Mouse (Mus musculus): ENCODE data around the gene Rhcg. TPM values are rescaled to one million over a fixed set of nuclear protein-coding genes. Genes with fewer than 3 reads are reported as not detected.
A peak's percentile ranks its signal among the peaks of the same experiment; 100 is the strongest.

Rhcg gene
- polyA plus RNA-seq, 2 experiments: 0.03 TPM; not detected in 1

DNA sequence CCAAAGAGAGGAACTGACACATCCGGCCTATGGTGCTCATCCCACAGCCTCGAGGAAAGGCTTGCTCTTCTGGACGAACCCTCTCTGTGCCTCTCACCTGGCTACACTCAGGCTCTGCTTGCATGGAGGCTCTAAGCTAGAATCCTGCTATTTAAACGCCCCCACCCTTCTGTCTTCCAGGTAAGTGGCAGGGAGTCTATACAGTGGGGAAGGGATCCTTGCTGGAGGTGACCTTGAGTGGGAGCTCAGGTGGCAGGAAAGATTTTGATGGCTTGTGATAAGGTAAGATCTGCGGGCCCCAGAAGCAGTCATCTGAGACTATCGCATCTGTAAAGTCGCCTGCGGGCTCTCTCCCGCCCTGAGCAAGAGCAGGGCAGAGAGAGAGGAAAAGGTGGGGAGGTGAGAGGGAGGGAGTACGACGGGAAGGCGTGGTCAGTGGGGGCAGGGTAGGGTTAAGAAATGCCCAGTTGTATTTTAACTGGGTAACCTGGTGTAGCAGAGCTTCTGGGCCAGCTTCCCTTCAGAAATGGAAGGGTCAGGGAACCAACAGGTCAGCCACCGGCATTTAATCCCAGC is 14.4 kb upstream of the Rhcg start:
- Histone ChIP-seq H3K4me1 (replicated peaks; ENCODE audit: control insufficient read depth in 2 of 2, insufficient read depth in 2 of 2, low read length in 1 of 2) (no peaks in the 10 kb centered on the region; a peak in 1 of 4 replicates), H3K4me2 (ENCODE audit: low read depth) (no peak overlapping the region), H3K36me3 (replicated peaks; ENCODE audit: control insufficient read depth, insufficient read depth, low read depth) (no peaks in the 10 kb centered on the region), H3K27me3 (ENCODE audit: control insufficient read depth, insufficient read depth, low read length) (no peaks in the 10 kb centered on the region), H3K4me3 (ENCODE audit: insufficient read depth in 1 of 2, low read depth in 2 of 2, low read length in 2 of 2) (no peak overlapping the region), H3K27ac (no peak overlapping the region), H3K9me3 (ENCODE audit: control insufficient read depth, low read length) (no peaks in the 10 kb centered on the region), H3K9ac (replicated peaks) (no peak overlapping the region)
- no peak for ATAC-seq (ENCODE audit: insufficient read depth)
- TF ChIP-seq CTCF (IDR thresholded peaks at IDR 0.05; ENCODE audit: low read depth) (no peak), EP300 (IDR thresholded peaks at IDR 0.05; ENCODE audit: low read depth) (no peak)
- 20% methylated on average over 13 of the region's 13 CpGs for WGBS (ENCODE audit: insufficient replicate concordance)
- no peak for DNase-seq (ENCODE audit: low read depth in 3 of 3, low spot score in 3 of 3)

DNA sequence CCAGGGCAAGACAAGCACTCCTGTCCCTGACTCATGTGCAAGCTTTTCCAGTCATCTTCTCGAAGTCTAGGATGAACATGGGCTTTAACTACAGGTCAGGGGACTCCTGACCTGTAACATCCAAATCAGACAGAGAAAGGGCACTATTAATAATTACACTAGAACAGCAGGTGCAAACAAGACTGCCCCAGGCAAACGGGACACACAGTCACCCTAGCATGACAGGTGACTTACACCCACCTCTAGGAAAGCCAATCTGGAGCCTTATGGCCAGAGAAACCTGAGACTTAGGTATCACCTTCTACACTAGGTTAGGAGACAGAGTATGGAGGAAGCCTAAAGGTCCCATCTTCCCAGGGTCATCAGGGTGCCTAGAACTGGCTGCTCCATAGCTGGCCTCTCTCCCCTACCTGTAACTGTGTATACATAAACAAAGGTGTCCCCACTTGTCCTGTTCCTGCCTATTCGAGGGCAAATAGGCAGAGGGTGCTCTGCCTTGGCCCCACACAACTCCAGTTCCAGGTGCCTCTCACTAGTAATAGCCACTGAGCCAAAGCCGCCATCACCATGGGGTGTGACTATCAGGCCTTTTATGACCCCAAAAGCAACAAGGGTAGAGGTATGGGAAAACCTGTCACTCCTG is 10.9 kb upstream of the Rhcg start:
- H3K9ac ChIP-seq (replicated peaks): no peak overlapping the region
- H3K9me3 ChIP-seq (ENCODE audit: control insufficient read depth, low read length): no peaks in the 10 kb centered on the region
- no peaks in the 10 kb centered on the region; a peak in 1 of 4 replicates for H3K4me1 ChIP-seq (replicated peaks; ENCODE audit: control insufficient read depth in 2 of 2, insufficient read depth in 2 of 2, low read length in 1 of 2)
- TF ChIP-seq EP300 (IDR thresholded peaks at IDR 0.05; ENCODE audit: low read depth) (no peak), CTCF (IDR thresholded peaks at IDR 0.05; ENCODE audit: low read depth) (no peak)
- 47% methylated on average over 4 of the region's 4 CpGs for WGBS (ENCODE audit: insufficient replicate concordance)
- H3K4me3 ChIP-seq (ENCODE audit: insufficient read depth in 1 of 2, low read depth in 2 of 2, low read length in 2 of 2): no peak overlapping the region
- ATAC-seq (ENCODE audit: insufficient read depth) (no peak), DNase-seq (ENCODE audit: low read depth in 3 of 3, low spot score in 3 of 3) (no peak)
- H3K27me3 ChIP-seq (ENCODE audit: control insufficient read depth, insufficient read depth, low read length): no peaks in the 10 kb centered on the region
- no peak overlapping the region for H3K4me2 ChIP-seq (ENCODE audit: low read depth)
- H3K36me3 ChIP-seq (replicated peaks; ENCODE audit: control insufficient read depth, insufficient read depth, low read depth): no peaks in the 10 kb centered on the region
- no peak overlapping the region for H3K27ac ChIP-seq

DNA sequence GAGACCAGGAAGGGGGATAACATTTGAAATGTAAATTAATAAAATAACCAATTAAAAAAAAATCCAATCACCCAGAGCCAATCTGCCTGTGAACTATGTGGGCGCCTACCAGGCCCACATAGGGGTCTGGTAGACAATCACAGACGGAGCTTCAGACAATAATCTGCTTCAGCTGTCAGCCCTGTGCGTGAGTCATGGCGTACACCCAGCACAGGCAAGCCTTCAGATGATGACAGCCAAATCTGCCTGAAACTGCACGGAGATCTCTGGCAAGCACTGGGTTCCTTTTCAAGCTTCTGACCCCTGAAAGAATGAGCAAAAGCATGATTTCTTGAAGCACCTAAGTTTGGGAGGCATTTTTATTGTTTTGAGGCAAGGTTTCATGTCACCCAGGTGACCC is 8.7 kb upstream of the Rhcg start:
- H3K4me3 ChIP-seq (ENCODE audit: insufficient read depth in 1 of 2, low read depth in 2 of 2, low read length in 2 of 2): no peak overlapping the region
- no peaks in the 10 kb centered on the region for H3K36me3 ChIP-seq (replicated peaks; ENCODE audit: control insufficient read depth, insufficient read depth, low read depth)
- 50% methylated on average over 5 of the region's 5 CpGs for WGBS (ENCODE audit: insufficient replicate concordance)
- no peaks in the 10 kb centered on the region for H3K27me3 ChIP-seq (ENCODE audit: control insufficient read depth, insufficient read depth, low read length)
- H3K27ac ChIP-seq: no peak overlapping the region
- DNase-seq (ENCODE audit: low read depth in 3 of 3, low spot score in 3 of 3) (no peak), ATAC-seq (ENCODE audit: insufficient read depth) (no peak)
- no peaks in the 10 kb centered on the region; a peak in 1 of 4 replicates for H3K4me1 ChIP-seq (replicated peaks; ENCODE audit: control insufficient read depth in 2 of 2, insufficient read depth in 2 of 2, low read length in 1 of 2)
- H3K9me3 ChIP-seq (ENCODE audit: control insufficient read depth, low read length): no peaks in the 10 kb centered on the region
- TF ChIP-seq EP300 (IDR thresholded peaks at IDR 0.05; ENCODE audit: low read depth) (no peak), CTCF (IDR thresholded peaks at IDR 0.05; ENCODE audit: low read depth) (no peak)
- no peak overlapping the region for H3K4me2 ChIP-seq (ENCODE audit: low read depth)
- no peak overlapping the region for H3K9ac ChIP-seq (replicated peaks)

GRCm38 (mm10) chr7:79623086-79623485 is 5.6 kb upstream of the Rhcg start:
- WGBS (ENCODE audit: insufficient replicate concordance): 49% methylated on average over 8 of the region's 8 CpGs
- H3K27ac ChIP-seq: no peak overlapping the region

DNA sequence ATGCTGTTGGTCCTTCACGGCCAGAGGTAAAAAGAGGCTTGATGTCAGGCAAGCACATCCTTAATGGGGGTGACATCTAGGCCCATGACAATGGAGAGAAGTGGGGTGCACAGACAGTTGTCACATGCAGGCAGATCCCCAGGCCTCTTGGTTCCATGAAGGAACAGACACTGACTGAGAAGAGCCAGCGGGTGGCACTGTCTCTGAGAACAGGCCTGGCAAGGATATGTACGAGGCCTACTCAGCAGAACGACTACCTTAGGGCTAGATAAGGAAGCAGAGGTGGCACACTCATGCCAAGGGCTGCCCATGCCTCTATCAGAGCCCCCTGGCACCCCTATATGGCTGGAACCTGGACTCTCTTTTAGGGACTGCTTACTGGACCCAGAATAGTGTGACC is 2.0 kb upstream of the Rhcg start:
- Histone ChIP-seq H3K27me3 (ENCODE audit: control insufficient read depth, insufficient read depth, low read length) (peaks cover 18% of the 10 kb centered on the region), H3K27ac (no peak overlapping the region), H3K9me3 (ENCODE audit: control insufficient read depth, low read length) (no peaks in the 10 kb centered on the region), H3K36me3 (replicated peaks; ENCODE audit: control insufficient read depth, insufficient read depth, low read depth) (no peaks in the 10 kb centered on the region), H3K9ac (replicated peaks) (no peak overlapping the region), H3K4me2 (ENCODE audit: low read depth) (no peak overlapping the region), H3K4me3 (ENCODE audit: insufficient read depth in 1 of 2, low read depth in 2 of 2, low read length in 2 of 2) (no peak overlapping the region), H3K4me1 (replicated peaks; ENCODE audit: control insufficient read depth in 2 of 2, insufficient read depth in 2 of 2, low read length in 1 of 2) (no peaks in the 10 kb centered on the region)
- 0 out of 2 replicates have a peak, but pooled peaks have one; percentile 6 for TF ChIP-seq CTCF (IDR thresholded peaks at IDR 0.05; ENCODE audit: low read depth)
- TF ChIP-seq EP300 (IDR thresholded peaks at IDR 0.05; ENCODE audit: low read depth): no peak
- 44% methylated on average over 4 of the region's 4 CpGs for WGBS (ENCODE audit: insufficient replicate concordance)
- ATAC-seq (ENCODE audit: insufficient read depth) (no peak), DNase-seq (ENCODE audit: low read depth in 3 of 3, low spot score in 3 of 3) (no peak)

More at GRCm38 (mm10) chr7:79623086-79623485, 5.6 kb upstream of the Rhcg start:
- no peaks in the 10 kb centered on the region for H3K9me3 ChIP-seq (ENCODE audit: control insufficient read depth, low read length)
- no peaks in the 10 kb centered on the region; a peak in 1 of 4 replicates for H3K4me1 ChIP-seq (replicated peaks; ENCODE audit: control insufficient read depth in 2 of 2, insufficient read depth in 2 of 2, low read length in 1 of 2)
- ATAC-seq (ENCODE audit: insufficient read depth) (no peak), DNase-seq (ENCODE audit: low read depth in 3 of 3, low spot score in 3 of 3) (no peak)
- H3K4me3 ChIP-seq (ENCODE audit: insufficient read depth in 1 of 2, low read depth in 2 of 2, low read length in 2 of 2): no peak overlapping the region
- TF ChIP-seq EP300 (IDR thresholded peaks at IDR 0.05; ENCODE audit: low read depth): no peak
- no peak for TF ChIP-seq CTCF (IDR thresholded peaks at IDR 0.05; ENCODE audit: low read depth)
- H3K27me3 ChIP-seq (ENCODE audit: control insufficient read depth, insufficient read depth, low read length): no peaks in the 10 kb centered on the region; the same call in 1 of the 2 replicates
- no peaks in the 10 kb centered on the region for H3K36me3 ChIP-seq (replicated peaks; ENCODE audit: control insufficient read depth, insufficient read depth, low read depth)
- no peak overlapping the region for H3K9ac ChIP-seq (replicated peaks)
- H3K4me2 ChIP-seq (ENCODE audit: low read depth): no peak overlapping the region

All from liver, embryonic 14.5 days (tissue).